9 mouse cellular contexts compared by ENCODE assay signal in genomic region chr5:93126222-93126929, GRCm38 (mm10). TPM values are rescaled to one million over a fixed set of nuclear protein-coding genes. Genes with fewer than 3 reads are reported as not detected.
DNase-seq lines count a peak whose midpoint lies in the region; ATAC-seq and TF ChIP-seq lines count a peak whose summit lies in the region.
"Had no signal": no experiment of that assay in that cellular context is flagged by ENCODE, and none has a peak within 500 bp of the region (broad histone marks: within the 10 kb centered on the region; RNA-seq: fewer than 3 reads in every experiment).

No protein-coding gene starts in this region.

- H3K4me3 ChIP-seq in heart, embryonic 16.5 days (ENCODE audit: low read length): no peak overlapping the region
- no peak overlapping the region for H3K4me3 ChIP-seq in forebrain, postnatal 0 days (ENCODE audit: low read depth, low read length)
- no peak overlapping the region for H3K4me3 ChIP-seq in midbrain, embryonic 13.5 days (replicated peaks)

- no peak overlapping the region for H3K9ac ChIP-seq in heart, embryonic 16.5 days (ENCODE audit: low read length)
- H3K9ac ChIP-seq in forebrain, postnatal 0 days: no peak overlapping the region
- H3K9ac ChIP-seq in midbrain, embryonic 13.5 days (replicated peaks): no peak overlapping the region
- H3K9ac ChIP-seq: liver, postnatal 0 days had no signal

- ATAC-seq in heart, embryonic 16.5 days (replicated peaks; ENCODE audit: extremely low read depth, insufficient read depth, low FRiP score): no peak
- ATAC-seq in forebrain, postnatal 0 days: peak; percentile 4; the same call in 1 of the 2 replicates
- peak; percentile 49 for ATAC-seq in midbrain, embryonic 13.5 days
- ATAC-seq: liver, postnatal 0 days had no signal

- DNase-seq in heart, postnatal 36 days: no peak
- DNase-seq in NIH3T3 (ENCODE audit: low read depth): peak; percentile 59
- DNase-seq in forebrain, postnatal 0 days: no peak
- DNase-seq in right cerebral cortex, postnatal 10 days (ENCODE audit: low spot score in 2 of 2): no peak
- DNase-seq in cerebellum, adult 11-12 months: no peak
- DNase-seq in c-Kit-positive CD71-positive TER-119-positive erythroid progenitor cells, embryonic 14.5 days (ENCODE audit: low spot score): no peak
- DNase-seq: liver, postnatal 0 days had no signal

- intact Hi-C loops in heart, postnatal 36 days (cut with DNase I): loop anchor here (5.0 kb wide), 1 partner anchor 36 kb away; no protein-coding TSS in a partner anchor

- 42% methylated on average over 12 of the region's 12 CpGs for WGBS in heart, embryonic 16.5 days
- 14% methylated on average over 12 of the region's 12 CpGs for WGBS in forebrain, postnatal 0 days
- 26% methylated on average over 12 of the region's 12 CpGs for WGBS in midbrain, embryonic 13.5 days

- no peak for TF ChIP-seq CTCF in forebrain, postnatal 0 days (IDR thresholded peaks at IDR 0.05; ENCODE audit: low read depth)

- H3K27me3 ChIP-seq in heart, embryonic 16.5 days (ENCODE audit: control insufficient read depth, insufficient read depth, low read length): no peaks in the 10 kb centered on the region
- H3K27me3 ChIP-seq in forebrain, postnatal 0 days (ENCODE audit: insufficient read depth, low read length): no peaks in the 10 kb centered on the region
- H3K27me3 ChIP-seq in midbrain, embryonic 13.5 days: no peaks in the 10 kb centered on the region

- H3K36me3 ChIP-seq in heart, embryonic 16.5 days (ENCODE audit: control insufficient read depth, insufficient read depth): no peaks in the 10 kb centered on the region
- H3K36me3 ChIP-seq in forebrain, postnatal 0 days (ENCODE audit: insufficient read depth): no peaks in the 10 kb centered on the region
- H3K36me3 ChIP-seq in midbrain, embryonic 13.5 days: no peaks in the 10 kb centered on the region

- no peaks in the 10 kb centered on the region for H3K9me3 ChIP-seq in heart, embryonic 16.5 days (replicated peaks; ENCODE audit: control insufficient read depth, low read length)
- H3K9me3 ChIP-seq in forebrain, postnatal 0 days (ENCODE audit: low read length): no peaks in the 10 kb centered on the region
- H3K9me3 ChIP-seq in midbrain, embryonic 13.5 days: no peaks in the 10 kb centered on the region

- H3K4me1 ChIP-seq in heart, embryonic 16.5 days (ENCODE audit: control insufficient read depth, insufficient read depth, low read length): peaks cover 62% of the 10 kb centered on the region
- H3K4me1 ChIP-seq in forebrain, postnatal 0 days (ENCODE audit: insufficient read depth): peaks cover 18% of the 10 kb centered on the region
- peaks cover 74% of the 10 kb centered on the region for H3K4me1 ChIP-seq in midbrain, embryonic 13.5 days (replicated peaks)

- H3K27ac ChIP-seq in heart, embryonic 16.5 days (ENCODE audit: low read length): peak overlapping the region; percentile 22
- peak overlapping the region; percentile 42; the same call in 1 of the 2 replicates for H3K27ac ChIP-seq in forebrain, postnatal 0 days (ENCODE audit: low read depth, low read length)
- peak overlapping the region; percentile 79 for H3K27ac ChIP-seq in midbrain, embryonic 13.5 days

- H3K4me2 ChIP-seq in heart, embryonic 16.5 days (ENCODE audit: low read depth, low read length): peak overlapping the region; percentile 27; the same call in 1 of the 2 replicates
- H3K4me2 ChIP-seq in forebrain, postnatal 0 days (ENCODE audit: low read depth): no peak overlapping the region
- H3K4me2 ChIP-seq in midbrain, embryonic 13.5 days (replicated peaks): 0 out of 2 replicates have a peak overlapping the region, but pooled peaks have one; percentile 7

RNA-seq across cellular contexts. Expression of gene Sept11, which starts 33.1 kb away (rescaled TPM):
- polyA plus RNA-seq in heart, embryonic 16.5 days (2015; fragmentation: Nextera tagmentation; extraction: Ambion mirVana): 89.7 and 92.8 TPM in 2 replicates
- total RNA-seq in heart, postnatal 36 days (2021): 10 to 100 TPM; 29.9 to 32.5 TPM
- total RNA-seq in forebrain, postnatal 0 days (2014; rRNA removed): 87.2 and 104 TPM in 2 replicates
- polyA plus RNA-seq in forebrain, postnatal 0 days (2015; fragmentation: Nextera tagmentation; extraction: Ambion mirVana): 85.9 and 104 TPM in 2 replicates
- polyA plus RNA-seq in midbrain, embryonic 13.5 days (2015; fragmentation: Nextera tagmentation; extraction: Ambion mirVana): 172 and 173 TPM in 2 replicates

Comparison
In these comparisons a context has a peak if more than half of its experiments do, and no peak if none do; other contexts are left out.
1. H3K27ac ChIP-seq: peak in every context shown above with its lines; median percentile 79 in midbrain, embryonic 13.5 days; 42 in forebrain, postnatal 0 days; 22 in heart, embryonic 16.5 days.